Mouse (Mus musculus) stomach, embryonic 16.5 days (tissue): ENCODE results near the gene Samd4b. TPM values are rescaled to one million over a fixed set of nuclear protein-coding genes. Genes with fewer than 3 reads are reported as not detected.

Experiments
- ATAC-seq: fragments of 200-750 bp; cut with Nextera tagmentation; 2 replicates; pipeline ENCODE4 v1.8.0; 2017; ENCODE audit warnings: moderate number of reproducible peaks, moderate TSS enrichment; ENCODE audit not compliant: insufficient read depth, low FRiP score
- H3K27ac ChIP-seq: fragments of 300-500 bp; sonication (generic); 2 replicates; pipeline ENCODE4 v1.5.1; 2014; ENCODE audit warnings: low read length
- H3K27me3 ChIP-seq: fragments of 300-500 bp; sonication (generic); 2 replicates; pipeline ENCODE4 v1.6.1; 2014; ENCODE audit warnings: low read length, control low read depth, mixed read lengths; ENCODE audit not compliant: control insufficient read depth, insufficient read depth
- H3K36me3 ChIP-seq: fragments of 300-500 bp; sonication (generic); 2 replicates; pipeline ENCODE4 v1.6.1; 2014; ENCODE audit warnings: low read length; ENCODE audit not compliant: control insufficient read depth, insufficient read depth
- H3K4me1 ChIP-seq: fragments of 300-500 bp; sonication (generic); 2 replicates; pipeline ENCODE4 v1.6.1; 2014; ENCODE audit warnings: low read length, control low read depth, mixed read lengths; ENCODE audit not compliant: control insufficient read depth, insufficient read depth
- H3K4me2 ChIP-seq: fragments of 300-500 bp; sonication (generic); 2 replicates; pipeline ENCODE4 v1.6.1; 2014; ENCODE audit warnings: low read depth, low read length, mixed read lengths
- H3K4me3 ChIP-seq: fragments of 300-500 bp; sonication (generic); replicated peaks from 2 replicates; pipeline ENCODE4 v1.5.1; 2014; ENCODE audit warnings: mild to moderate bottlenecking, low read length
- H3K9ac ChIP-seq: fragments of 300-500 bp; sonication (generic); 2 replicates; pipeline ENCODE4 v1.6.1; 2014; ENCODE audit warnings: low read length
- H3K9me3 ChIP-seq: fragments of 300-500 bp; sonication (generic); replicated peaks from 2 replicates; pipeline ENCODE4 v1.6.1; 2016; ENCODE audit warnings: low read length, control low read depth; ENCODE audit not compliant: control insufficient read depth
- WGBS: fragments of 180-500 bp; shearing (Covaris S2); extraction: QIAGEN DNeasy Blood & Tissue Kit; methylation state at CpG from one replicate; pipeline ENCODE4 v1.1.7; 2014; 5-methylcytosine and 5-hydroxymethylcytosine counted together
- polyA plus RNA-seq: library from polyadenylated mRNA; unstranded; fragments of >200 nt; fragmentation: Nextera tagmentation; extraction: Ambion mirVana; gene quantifications from 2 replicates; pipeline ENCODE4 v1.2.1, GENCODE M21; 2015

The Samd4b gene
- polyA plus RNA-seq, 1 experiment from 2014 or later: 10.9 TPM

GRCm38 (mm10) chr7:28452361-28453005 is 145.5 kb downstream of the Samd4b start:
- H3K9me3 ChIP-seq: no peaks in the 10 kb centered on the region
- H3K9ac ChIP-seq: peak overlapping the region; percentile 91
- peaks cover 4% of the 10 kb centered on the region; the same call in 1 of the 2 replicates for H3K36me3 ChIP-seq
- H3K27ac ChIP-seq: no peak overlapping the region
- WGBS: 3% methylated on average over 23 of the region's 24 CpGs
- peak overlapping the region; percentile 99 for H3K4me2 ChIP-seq
- no peaks in the 10 kb centered on the region for H3K27me3 ChIP-seq
- peaks cover 3% of the 10 kb centered on the region for H3K4me1 ChIP-seq
- ATAC-seq: peak; percentile 22; the same call in 1 of the 2 replicates
- peak overlapping the region; percentile 86 for H3K4me3 ChIP-seq

GRCm38 (mm10) chr7:28451531-28452360 is 146.2 kb downstream of the Samd4b start, which contains the start of gene Lrfn1:
Gene Lrfn1, plus strand, starts transcription at chr7:28451980.
- peak within 1 kb of the TSS; percentile 91 for H3K9ac ChIP-seq
- H3K9me3 ChIP-seq: no peaks in the 10 kb centered on the region
- peaks cover 3% of the 10 kb centered on the region for H3K4me1 ChIP-seq
- WGBS: under 1% methylated on average over 58 of the region's 97 CpGs
- no peak within 1 kb of the TSS; the same call in 1 of the 2 replicates for H3K27ac ChIP-seq
- H3K4me2 ChIP-seq: peak within 1 kb of the TSS; percentile 99
- peak; percentile 63 for ATAC-seq
- no peaks in the 10 kb centered on the region for H3K27me3 ChIP-seq
- H3K36me3 ChIP-seq: peaks cover 4% of the 10 kb centered on the region; the same call in 1 of the 2 replicates
- peak within 1 kb of the TSS; percentile 86 for H3K4me3 ChIP-seq

DNA sequence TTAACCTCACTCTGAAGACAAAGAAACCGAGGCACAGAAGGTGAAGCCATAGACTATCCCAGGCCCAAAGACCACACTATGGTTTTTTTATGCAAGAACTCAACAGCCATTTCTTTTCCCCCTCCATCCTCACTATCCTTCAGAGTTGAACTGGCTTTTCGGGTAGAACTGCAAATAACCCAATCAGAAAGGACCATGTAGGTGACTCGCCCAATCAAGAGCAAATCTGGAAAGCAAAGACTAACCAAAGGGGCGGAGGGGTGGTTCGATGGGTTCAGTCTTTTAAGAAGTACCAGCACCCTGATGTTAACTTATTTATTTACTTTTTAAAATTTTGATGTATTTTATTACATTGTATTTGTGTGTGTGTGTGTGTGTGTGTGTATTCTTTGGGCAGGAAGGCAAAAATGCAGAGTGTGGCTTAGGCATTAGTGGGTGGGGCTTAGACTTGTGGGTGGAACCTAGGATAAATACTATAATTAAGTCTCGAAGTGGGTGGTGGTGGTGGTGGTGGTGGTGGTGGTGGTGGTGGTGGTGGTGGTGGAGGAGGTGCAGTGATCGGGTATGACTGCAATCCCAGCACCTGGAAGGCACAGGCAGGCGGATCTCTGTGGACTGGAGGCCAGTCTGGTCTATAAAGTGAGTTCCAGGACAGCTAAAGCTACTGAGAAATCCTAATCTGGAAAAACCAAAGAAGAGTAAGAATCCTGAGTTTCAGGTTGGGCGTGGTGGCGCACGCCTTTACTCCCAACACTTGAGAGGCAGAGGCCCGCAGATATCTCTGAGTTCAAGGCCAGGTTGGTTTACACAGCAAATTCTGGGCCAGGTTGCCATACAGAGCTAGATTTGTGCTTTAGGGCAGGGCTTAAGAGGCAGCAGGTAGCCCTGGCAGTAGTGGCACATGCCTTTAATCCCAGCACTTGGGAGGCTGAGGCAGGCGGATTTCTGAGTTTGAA is 149.8 kb downstream of the Samd4b start:
- Histone ChIP-seq H3K27ac (no peak overlapping the region), H3K9ac (no peak overlapping the region), H3K9me3 (no peaks in the 10 kb centered on the region), H3K4me2 (no peak overlapping the region), H3K36me3 (no peaks in the 10 kb centered on the region), H3K27me3 (no peaks in the 10 kb centered on the region; the same call in 1 of the 2 replicates), H3K4me3 (no peak overlapping the region), H3K4me1 (peaks cover 3% of the 10 kb centered on the region)
- WGBS: 61% methylated on average over 13 of the region's 13 CpGs
- ATAC-seq: no peak

DNA sequence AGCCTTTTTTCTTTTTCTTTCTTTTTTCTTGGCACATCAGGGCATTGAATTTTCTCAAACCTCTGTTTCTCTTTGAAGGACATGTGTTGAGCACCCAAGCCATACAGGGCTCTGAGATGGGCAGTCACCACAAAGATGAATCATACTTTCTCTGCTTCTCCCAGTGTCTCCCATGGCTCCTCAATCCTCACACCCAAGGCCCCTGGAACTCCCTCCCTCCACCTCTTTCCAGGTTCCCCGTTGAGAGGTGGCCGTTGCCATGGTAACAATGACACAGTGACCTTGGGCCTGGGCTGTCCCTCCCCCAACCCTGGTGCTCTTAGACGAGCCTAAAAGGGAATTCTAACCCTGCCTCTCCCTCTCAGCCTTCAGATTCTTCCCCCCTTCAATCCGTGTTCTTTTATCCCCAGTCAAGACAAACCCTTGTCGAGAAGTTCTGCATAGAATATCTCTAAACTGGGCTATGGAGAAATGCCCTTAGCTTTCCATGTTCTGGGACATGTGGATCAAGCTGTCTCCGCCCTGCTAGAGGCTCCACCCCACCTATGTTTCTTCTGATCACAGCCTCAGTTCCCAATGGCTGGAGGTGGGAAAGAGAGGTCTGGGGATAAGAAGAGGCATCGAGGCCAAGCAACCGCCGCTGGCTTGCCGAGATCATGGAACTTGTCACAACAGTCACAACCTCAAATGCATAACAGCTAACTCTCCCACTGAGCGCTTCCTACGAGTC is 150.7 kb downstream of the Samd4b start:
- Histone ChIP-seq H3K9me3 (no peaks in the 10 kb centered on the region), H3K27ac (no peak overlapping the region), H3K4me2 (no peak overlapping the region), H3K4me1 (no peaks in the 10 kb centered on the region), H3K9ac (no peak overlapping the region), H3K4me3 (no peak overlapping the region), H3K27me3 (no peaks in the 10 kb centered on the region; the same call in 1 of the 2 replicates), H3K36me3 (no peaks in the 10 kb centered on the region)
- ATAC-seq: no peak
- 21% methylated on average over 12 of the region's 12 CpGs for WGBS

GRCm38 (mm10) chr7:28446446-28446845 is 151.5 kb downstream of the Samd4b start:
- Histone ChIP-seq H3K27me3 (no peaks in the 10 kb centered on the region; the same call in 1 of the 2 replicates), H3K27ac (no peak overlapping the region), H3K4me2 (no peak overlapping the region), H3K9me3 (no peaks in the 10 kb centered on the region), H3K4me1 (no peaks in the 10 kb centered on the region), H3K4me3 (no peak overlapping the region), H3K36me3 (no peaks in the 10 kb centered on the region), H3K9ac (no peak overlapping the region)
- 9% methylated on average over 12 of the region's 12 CpGs for WGBS
- ATAC-seq: no peak

GRCm38 (mm10) chr7:28444344-28444974 is 153.5 kb downstream of the Samd4b start:
- Histone ChIP-seq H3K4me3 (no peak overlapping the region), H3K4me2 (no peak overlapping the region), H3K27me3 (no peaks in the 10 kb centered on the region; the same call in 1 of the 2 replicates), H3K36me3 (no peaks in the 10 kb centered on the region), H3K27ac (no peak overlapping the region), H3K9ac (no peak overlapping the region), H3K4me1 (no peaks in the 10 kb centered on the region), H3K9me3 (no peaks in the 10 kb centered on the region)
- 77% methylated on average over 13 of the region's 13 CpGs for WGBS
- ATAC-seq: no peak

- Histone ChIP-seq H3K9ac (no peak overlapping the region), H3K27me3 (no peaks in the 10 kb centered on the region; the same call in 1 of the 2 replicates), H3K4me1 (no peaks in the 10 kb centered on the region), H3K9me3 (no peaks in the 10 kb centered on the region), H3K4me3 (no peak overlapping the region), H3K36me3 (no peaks in the 10 kb centered on the region), H3K27ac (no peak overlapping the region), H3K4me2 (no peak overlapping the region)
- ATAC-seq: no peak
- 38% methylated on average over 4 of the region's 4 CpGs for WGBS
Observed at GRCm38 (mm10) chr7:28442688-28443087, 155.3 kb downstream of the Samd4b start.
